Mouse (Mus musculus): ENCODE measurements around the gene Xbp1.

Gene Xbp1

DNA sequence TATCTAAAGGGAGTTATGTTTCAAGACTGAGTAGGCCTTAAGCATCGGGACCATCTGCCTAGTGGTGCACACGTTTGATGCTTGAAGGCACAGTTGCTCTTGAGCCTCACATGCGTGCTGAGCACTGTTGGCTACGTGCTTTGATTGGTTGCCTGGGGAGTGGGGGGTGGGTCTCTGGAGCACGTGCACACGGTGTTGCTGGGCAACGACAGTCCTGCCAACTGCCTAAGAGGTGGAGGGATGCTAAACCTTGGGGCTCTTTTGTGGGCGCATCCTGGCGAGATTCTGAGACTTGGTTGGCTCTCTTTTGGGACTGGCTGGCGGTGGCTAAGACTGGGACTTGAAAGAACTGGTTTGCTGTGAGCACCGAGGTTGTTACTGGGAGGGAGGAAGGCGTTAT is 49.0 kb downstream of the Xbp1 start, which contains the start of gene Ankrd36:
Gene Ankrd36 (plus strand): TSS at position 211 of the 400 bp plus-strand sequence.
- DNase-seq (ENCODE audit: low spot score in 2 of 2), result no peak

DNA sequence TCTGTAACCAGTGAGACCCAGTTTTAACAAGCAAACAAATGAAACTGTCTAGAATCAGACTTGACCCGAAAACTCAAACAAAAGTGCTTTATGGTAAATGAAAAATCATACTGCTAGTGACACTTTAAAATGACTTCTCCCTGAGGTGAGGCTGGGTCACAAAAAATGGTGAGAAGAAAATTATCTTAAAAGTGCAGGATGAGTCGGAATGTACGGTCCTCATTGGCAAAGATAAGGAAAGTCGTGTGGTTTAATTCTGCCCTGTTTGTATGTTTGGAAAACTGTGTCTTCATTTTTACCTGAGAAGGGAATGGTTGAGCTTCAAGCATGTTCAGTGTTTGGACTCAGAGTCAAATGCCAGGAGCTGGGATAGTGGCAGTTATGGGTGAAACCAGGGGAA is 51.4 kb downstream of the Xbp1 start:
- no peak for DNase-seq (ENCODE audit: low spot score in 2 of 2)

DNA sequence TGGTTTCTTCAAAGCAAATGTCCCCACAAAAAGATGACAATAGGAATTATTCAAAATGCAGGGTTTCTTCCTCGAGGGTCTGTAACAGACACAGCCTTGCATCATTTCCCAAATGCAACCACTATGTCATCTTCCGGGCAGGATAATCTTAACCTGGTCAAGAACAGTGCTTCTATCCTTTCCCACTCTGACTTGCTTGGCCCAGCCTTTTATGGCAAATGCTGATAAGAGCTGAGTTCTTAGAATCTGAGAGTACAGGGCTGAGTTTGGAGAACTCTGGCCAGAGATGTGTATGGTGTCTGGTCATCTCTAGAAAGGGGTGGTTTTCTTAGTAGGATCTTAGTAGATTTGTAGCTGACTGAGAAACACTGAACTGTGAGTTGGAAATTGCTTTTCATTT is 53.4 kb downstream of the Xbp1 start:
- DNase-seq (ENCODE audit: low spot score in 2 of 2), result no peak

DNA sequence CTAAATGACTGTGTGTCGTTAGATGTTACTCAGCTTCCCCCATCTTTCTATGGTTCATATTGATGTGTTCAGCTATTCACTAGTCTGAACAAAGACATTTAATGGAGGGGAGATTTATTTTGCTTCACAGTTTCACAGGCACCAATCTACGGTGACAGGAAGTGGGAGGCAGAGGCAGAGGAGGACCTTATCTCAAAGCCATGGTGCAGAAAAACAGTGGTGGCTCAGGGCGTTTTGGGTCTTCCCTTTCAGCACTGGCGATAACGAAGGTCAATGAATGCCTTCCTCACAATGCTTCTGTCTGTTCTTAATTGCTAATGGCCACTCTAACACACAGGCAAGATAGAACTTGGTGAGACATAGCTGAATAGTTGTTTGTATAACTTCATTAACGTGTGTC is 54.6 kb downstream of the Xbp1 start:
- DNase-seq (ENCODE audit: low spot score in 2 of 2), result no peak

Data from frontal cortex, postnatal 14 days (tissue).